Mouse (Mus musculus): Measurements from ENCODE around the gene Vmn1r230. TPM values are rescaled to one million over a fixed set of nuclear protein-coding genes. Genes with fewer than 3 reads are reported as not detected.

Gene Vmn1r230
- polyA plus RNA-seq (2015; fragmentation: Nextera tagmentation; extraction: Ambion mirVana), result not detected in 2 replicates

- WGBS, result 15% methylated on average over 1 of the region's 1 CpGs
- H3K4me3 ChIP-seq, result no peak within 1 kb of the TSS
- 0 out of 2 replicates have a peak, but pooled peaks cover 13% of the 10 kb centered on the region for H3K9me3 ChIP-seq
- H3K4me2 ChIP-seq, result no peak within 1 kb of the TSS
- ATAC-seq (ENCODE audit: low FRiP score), result no peak
- H3K27me3 ChIP-seq, result no peaks in the 10 kb centered on the region
- H3K36me3 ChIP-seq, result no peaks in the 10 kb centered on the region
- no peaks in the 10 kb centered on the region for H3K4me1 ChIP-seq (replicated peaks)
- no peak within 1 kb of the TSS for H3K27ac ChIP-seq
- H3K9ac ChIP-seq, result no peak within 1 kb of the TSS
Measured at GRCm38 (mm10) chr17:20840144-20840543, at the start of gene Vmn1r230. Vmn1r230 (plus strand) TSS chr17:20840444.

- Histone ChIP-seq H3K4me1 (replicated peaks) (no peaks in the 10 kb centered on the region), H3K27me3 (no peaks in the 10 kb centered on the region), H3K9me3 (peaks cover 4% of the 10 kb centered on the region; the same call in 1 of the 2 replicates), H3K27ac (no peak within 1 kb of the TSS), H3K4me3 (no peak within 1 kb of the TSS), H3K9ac (no peak within 1 kb of the TSS), H3K4me2 (no peak within 1 kb of the TSS), H3K36me3 (no peaks in the 10 kb centered on the region)
- no peak for ATAC-seq (ENCODE audit: low FRiP score)
- 59% methylated on average over 1 of the region's 1 CpGs for WGBS
Measured at GRCm38 (mm10) chr17:20811255-20811654, 29.0 kb upstream of the Vmn1r230 start, which contains the start of gene Vmn1r229. Vmn1r229 (plus strand) TSS chr17:20811555.

Other genes starting within 250 kb of the Vmn1r230 start
- 0.01 TPM in 1 of 2 replicates, not detected in the other for gene Vmn2r110, start 244.0 kb upstream of the Vmn1r230 start, polyA plus RNA-seq (2015; fragmentation: Nextera tagmentation; extraction: Ambion mirVana)
- not detected in 2 replicates for gene Fpr-rs3, start 215.6 kb upstream of the Vmn1r230 start, polyA plus RNA-seq (2015; fragmentation: Nextera tagmentation; extraction: Ambion mirVana)
- not detected in 2 replicates for gene Vmn1r226, start 157.6 kb upstream of the Vmn1r230 start, polyA plus RNA-seq (2015; fragmentation: Nextera tagmentation; extraction: Ambion mirVana)
- not detected in 2 replicates for gene Vmn1r227, start 110.6 kb upstream of the Vmn1r230 start, polyA plus RNA-seq (2015; fragmentation: Nextera tagmentation; extraction: Ambion mirVana)
- not detected in 2 replicates for gene Vmn1r228, start 54.3 kb upstream of the Vmn1r230 start, polyA plus RNA-seq (2015; fragmentation: Nextera tagmentation; extraction: Ambion mirVana)
- 0.03 TPM in 1 of 2 replicates, not detected in the other for gene Vmn1r229, start 28.9 kb upstream of the Vmn1r230 start, polyA plus RNA-seq (2015; fragmentation: Nextera tagmentation; extraction: Ambion mirVana)
- not detected in 2 replicates for gene Vmn1r231, start 64.6 kb downstream of the Vmn1r230 start, polyA plus RNA-seq (2015; fragmentation: Nextera tagmentation; extraction: Ambion mirVana)
- not detected in 2 replicates for gene Vmn1r232, start 79.3 kb downstream of the Vmn1r230 start, polyA plus RNA-seq (2015; fragmentation: Nextera tagmentation; extraction: Ambion mirVana)
- gene Ppp2r1a, start 104.9 kb downstream of the Vmn1r230 start, polyA plus RNA-seq (2015; fragmentation: Nextera tagmentation; extraction: Ambion mirVana), result 657 and 690 TPM in 2 replicates
- not detected in 2 replicates for gene Vmn1r233, start 156.0 kb downstream of the Vmn1r230 start, polyA plus RNA-seq (2015; fragmentation: Nextera tagmentation; extraction: Ambion mirVana)
- gene Zfp160, start 168.5 kb downstream of the Vmn1r230 start, polyA plus RNA-seq (2015; fragmentation: Nextera tagmentation; extraction: Ambion mirVana), result 18.5 and 18.8 TPM in 2 replicates